Mouse (Mus musculus) embryo, embryonic 10 days (tissue): Measurements from ENCODE around the gene Synpo2.

Experiments
- DNase-seq: peaks from one replicate; pipeline ENCODE4 v3.0.0-alpha.2; 2015; ENCODE audit warnings: low spot score

Gene Synpo2

DNA sequence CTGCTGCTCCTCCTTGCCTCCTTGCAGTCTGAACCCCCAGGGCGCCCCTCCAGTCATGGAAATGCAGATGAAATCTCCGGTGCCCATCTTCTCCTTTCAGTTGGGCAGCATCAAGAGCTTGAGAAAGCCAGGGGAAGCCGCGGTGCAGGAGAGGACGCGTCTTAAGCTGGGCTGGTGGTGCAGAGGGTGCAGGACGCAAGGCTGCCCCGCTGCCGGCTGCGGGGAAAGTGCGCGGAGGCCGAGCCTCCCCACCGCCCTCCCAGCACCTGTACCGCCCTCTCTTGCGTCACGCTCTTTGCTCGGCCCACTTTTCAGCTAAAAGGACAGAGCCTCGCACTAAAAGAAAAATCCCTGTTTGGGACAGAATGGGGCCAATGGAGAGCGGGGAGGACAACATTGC is at the start of gene Synpo2:
TSS of gene Synpo2 (minus strand) at position 229 of the 400 bp plus-strand sequence.
- DNase-seq, result peak; percentile 77

DNA sequence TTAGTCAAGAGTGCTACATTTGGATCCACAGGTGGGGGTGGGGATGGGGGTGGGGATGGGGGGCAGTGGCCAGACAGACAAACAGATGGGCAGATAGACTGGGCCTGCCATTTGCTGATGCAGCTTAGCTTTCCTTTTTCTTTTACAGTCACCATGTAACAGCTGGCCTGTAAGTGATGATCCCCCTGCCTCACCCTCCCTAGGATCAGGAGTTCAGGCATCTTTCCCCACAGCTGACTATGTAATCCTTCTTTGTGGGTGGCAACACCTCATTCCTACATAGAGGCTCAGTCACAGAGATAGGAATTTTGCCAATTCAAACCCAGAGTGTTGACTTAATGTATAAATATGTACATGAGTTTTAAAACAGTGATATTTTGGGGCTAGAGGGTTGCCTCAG is 49.7 kb upstream of the Synpo2 start:
- no peak for DNase-seq

- DNase-seq, result no peak
Observed at GRCm38 (mm10) chr3:123284284-123284683, 48.3 kb upstream of the Synpo2 start.

DNA sequence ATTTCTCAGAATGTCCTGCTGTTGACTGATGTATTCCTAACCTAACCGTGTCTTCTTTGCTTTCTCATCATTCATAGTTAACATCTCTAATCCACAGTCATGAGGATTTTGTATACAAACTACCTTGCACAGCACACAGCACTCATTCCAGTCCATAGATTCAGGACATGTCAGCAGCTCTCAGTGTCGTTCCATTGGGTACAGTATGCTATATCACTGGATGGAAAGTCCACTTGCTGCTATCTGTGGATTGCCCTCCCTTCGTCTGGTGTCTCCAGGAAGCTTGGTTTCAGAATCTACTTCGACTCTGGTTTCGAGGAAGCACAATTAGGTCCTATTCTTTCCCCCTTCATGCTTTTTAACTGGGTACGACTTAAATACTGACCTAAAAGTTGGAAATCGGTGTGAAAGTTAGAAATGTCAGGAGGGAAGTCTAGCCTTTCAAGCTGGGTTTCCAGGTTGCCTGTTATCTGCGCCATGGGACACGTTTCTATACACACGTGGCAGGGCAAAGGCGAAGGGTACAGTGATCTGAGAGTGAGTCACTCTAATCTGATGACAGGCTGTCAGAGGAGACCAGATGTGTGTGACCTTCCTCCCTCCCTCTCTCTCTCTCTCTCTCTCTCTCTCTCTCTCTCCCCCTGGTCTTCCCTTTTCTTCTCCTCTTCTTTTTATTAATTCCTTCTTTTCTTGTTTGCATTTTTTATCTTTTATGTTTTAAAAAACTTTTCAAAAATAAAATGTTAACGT is 47.1 kb upstream of the Synpo2 start:
- DNase-seq, result no peak

DNA sequence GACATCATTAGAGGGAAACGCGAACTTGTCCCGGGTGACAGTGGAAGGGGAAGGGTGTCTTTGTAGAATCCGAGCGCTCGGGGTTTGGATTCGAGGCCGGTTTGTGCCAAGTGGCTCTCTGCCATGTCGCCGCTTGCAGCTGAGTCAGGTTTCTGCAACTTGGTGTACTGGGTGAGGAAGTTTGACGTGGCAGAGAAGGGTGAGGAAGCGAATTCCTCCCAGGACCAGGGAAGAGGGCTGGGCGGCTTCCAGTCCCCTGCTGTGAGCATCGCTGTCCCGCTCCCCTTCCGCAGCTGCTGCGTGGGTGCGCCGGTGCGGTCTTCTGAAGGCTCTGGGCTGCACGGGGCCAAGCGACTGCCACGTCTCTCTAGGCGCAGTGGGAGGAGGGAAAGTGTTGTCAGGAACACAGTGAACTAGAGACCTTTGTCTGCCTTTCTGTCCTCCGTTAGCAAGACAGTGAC is 31.8 kb upstream of the Synpo2 start:
- peak; percentile 55 for DNase-seq

DNA sequence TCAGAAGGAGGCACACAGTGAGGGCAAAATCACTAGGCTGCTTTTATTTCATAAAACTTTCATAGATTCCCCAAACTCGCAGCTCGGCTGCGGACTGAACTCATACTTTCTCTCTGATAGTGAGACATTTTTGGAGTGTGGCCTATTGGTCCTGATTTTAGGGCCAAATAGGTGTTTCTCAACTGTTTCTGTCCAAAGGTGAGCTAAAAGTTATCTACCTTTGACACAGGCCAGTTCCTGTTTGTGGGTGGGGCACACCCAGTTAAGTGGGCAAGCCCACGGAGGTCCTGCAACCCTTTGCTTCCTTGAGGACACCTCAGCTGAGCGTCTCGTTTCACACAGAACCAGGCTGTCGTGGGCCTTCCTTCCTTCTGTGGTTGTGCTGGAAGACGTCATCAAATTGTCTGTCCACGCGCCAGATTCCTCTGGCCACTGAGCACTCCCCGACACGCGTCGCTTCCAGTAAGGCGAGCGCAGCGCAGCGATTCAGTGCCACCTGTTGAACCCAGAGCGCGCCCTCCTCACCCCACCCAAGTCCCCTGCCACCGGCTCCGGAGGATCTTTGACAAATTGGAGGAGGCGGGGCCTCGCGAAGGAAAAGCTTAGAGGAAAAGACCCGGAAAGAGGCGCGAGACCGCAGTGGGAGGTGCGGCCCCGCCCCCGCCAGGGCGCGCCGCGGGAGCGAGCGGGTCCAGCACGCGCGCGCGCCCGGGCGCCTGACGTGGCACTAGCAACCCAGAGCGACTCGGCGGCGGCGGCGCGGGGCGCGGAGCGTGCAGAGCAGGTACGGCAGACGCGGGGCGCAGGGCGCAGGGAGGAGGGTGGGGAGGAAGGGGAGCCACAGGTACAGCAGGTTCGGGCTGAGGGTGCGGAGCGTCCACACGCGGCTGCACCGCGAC is 31.1 kb upstream of the Synpo2 start, which contains the start of gene Sec24d:
TSS of gene Sec24d (plus strand) at position 703 of the 899 bp plus-strand sequence.
- peak; percentile 75 for DNase-seq

DNA sequence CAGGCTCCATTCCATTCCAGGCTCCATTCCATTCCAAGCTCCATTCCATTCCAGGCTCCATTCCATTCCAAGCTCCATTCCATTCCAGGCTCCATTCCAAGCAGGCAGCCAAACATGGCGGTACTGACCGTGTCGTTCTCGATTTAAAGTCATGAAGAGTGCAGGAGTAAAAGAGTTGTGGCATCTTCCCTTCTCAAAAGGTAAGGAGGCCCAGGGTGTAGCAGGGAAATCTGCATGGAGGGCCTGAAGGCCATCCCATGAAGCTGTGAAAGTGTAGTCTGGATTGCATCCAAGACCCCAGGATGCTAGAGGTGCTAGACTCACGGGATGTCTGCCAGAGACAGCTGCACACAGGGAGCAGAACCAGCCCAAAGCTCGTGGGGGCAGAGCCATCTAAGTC is 28.8 kb upstream of the Synpo2 start:
- DNase-seq, result no peak

DNA sequence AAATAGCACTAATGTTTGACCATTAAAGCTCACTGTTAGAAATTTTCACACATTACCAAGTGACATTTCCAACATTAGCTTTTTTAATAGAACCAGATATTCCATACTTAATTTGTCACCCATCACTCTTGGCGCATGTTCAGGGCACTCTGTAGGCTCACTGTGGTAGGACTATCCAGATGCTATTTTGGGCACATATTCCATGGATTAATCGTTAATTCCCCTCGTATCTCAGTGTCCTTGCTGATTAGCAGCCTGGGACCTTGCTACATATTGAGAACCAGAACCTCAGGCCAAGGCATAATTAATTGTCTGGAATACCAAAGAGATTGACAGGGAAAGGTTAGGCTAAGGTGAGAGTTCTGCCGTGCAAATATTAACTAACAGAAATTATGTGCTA is 22.8 kb upstream of the Synpo2 start:
- DNase-seq, result no peak

DNA sequence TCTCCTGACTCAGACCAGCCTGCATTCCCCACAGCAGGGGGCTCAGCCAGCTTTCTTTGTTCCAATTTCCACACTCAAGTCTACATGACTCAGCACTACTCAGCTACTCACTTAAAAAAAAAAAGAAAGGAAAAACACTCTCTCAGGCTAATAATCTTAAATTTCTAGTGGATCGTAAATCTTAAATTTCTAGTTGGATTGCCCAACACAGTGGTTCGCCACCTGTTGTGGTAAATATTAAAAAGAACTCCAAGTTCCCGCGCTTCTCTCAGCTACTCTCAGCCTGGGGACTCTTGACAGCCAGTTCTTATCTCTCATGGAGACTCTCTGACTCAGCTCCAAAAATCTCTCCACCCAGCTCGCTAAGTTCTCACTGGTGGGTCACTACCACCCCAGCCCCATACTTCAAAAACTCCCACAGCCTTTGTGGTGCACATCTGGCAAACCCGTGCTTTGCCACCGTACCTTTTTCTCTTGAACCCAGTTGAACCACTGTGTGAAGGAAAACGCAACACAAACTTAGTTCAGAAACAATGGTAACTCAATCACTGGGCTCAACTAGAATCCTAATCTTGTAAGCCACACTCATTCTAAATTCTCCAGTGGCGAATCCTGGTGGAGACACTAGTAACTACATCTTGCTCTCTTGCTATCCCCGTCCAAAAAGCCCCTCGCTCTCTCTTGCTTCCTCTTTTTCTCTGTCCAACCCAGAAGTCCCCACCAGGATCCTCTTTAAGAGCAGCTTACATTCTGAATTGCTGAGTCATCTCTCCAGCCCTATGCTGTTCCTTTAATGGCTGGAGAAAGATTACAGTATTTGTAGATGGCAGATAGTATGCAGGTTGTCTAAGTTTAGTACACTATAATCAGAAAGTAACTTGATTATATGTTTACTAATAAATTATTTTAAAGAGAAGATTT is 20.5 kb upstream of the Synpo2 start:
- peak; percentile 21 for DNase-seq

- DNase-seq, result no peak
Observed at GRCm38 (mm10) chr3:123245646-123246045, 9.7 kb upstream of the Synpo2 start.

- peak; percentile 29 for DNase-seq
Observed at GRCm38 (mm10) chr3:123244376-123244775, 8.4 kb upstream of the Synpo2 start.

GRCm38 (mm10) chr3:123237446-123237845 is 1.5 kb upstream of the Synpo2 start:
- no peak for DNase-seq

DNA sequence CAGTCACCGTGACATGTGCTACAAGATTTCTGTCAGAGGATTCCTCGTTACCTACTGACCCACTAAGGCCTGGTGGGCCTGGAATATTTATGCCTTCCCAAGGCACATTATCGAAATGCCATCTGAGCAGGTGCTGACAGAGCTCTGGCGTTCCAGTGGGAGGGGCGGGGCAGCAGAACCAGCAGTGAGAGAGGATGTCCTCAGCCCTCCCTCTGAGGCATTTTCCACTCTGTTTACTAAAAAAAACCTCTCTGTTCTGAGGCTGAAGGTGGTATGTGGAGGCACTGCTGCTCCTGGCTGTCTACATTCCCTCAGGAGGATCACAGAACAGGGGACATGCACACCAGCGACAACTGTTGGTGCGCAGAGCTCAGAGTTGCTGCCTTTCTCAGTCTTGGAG is 1.1 kb upstream of the Synpo2 start:
- peak; percentile 39 for DNase-seq

- DNase-seq, result no peak
Observed at GRCm38 (mm10) chr3:123235495-123235894, 454 bp downstream of the Synpo2 start.

DNA sequence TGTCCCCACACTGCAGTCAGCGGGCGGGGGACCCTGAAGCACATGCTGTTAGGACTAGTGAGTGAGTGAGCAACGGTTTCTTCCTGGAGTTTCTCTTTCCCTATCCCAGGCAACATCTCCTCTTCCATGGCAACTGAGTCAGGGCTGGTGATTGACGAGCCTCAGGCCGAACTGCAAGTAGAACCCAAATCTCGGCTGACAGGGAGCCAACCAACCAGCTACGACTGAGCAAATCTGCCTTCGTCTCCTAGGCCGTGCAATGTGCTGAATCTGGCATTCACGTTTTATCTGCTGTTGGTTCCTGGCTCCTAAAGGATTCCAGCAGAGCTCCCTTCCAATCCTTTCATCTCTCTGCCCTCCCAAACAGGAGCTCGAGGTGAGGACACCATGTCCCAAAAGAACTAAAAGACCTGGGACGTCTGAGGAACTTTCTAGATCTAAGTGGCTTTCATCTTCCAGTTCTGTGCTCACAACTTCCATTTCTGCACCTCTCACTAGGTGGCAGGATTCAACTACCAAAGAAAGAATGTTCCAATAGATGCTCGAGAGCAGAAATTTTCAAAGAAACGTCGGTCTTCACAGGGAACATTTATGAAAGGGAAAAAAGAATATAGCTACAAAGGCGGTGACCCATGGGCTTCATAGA is 1.6 kb downstream of the Synpo2 start:
- DNase-seq, result peak; percentile 51

DNA sequence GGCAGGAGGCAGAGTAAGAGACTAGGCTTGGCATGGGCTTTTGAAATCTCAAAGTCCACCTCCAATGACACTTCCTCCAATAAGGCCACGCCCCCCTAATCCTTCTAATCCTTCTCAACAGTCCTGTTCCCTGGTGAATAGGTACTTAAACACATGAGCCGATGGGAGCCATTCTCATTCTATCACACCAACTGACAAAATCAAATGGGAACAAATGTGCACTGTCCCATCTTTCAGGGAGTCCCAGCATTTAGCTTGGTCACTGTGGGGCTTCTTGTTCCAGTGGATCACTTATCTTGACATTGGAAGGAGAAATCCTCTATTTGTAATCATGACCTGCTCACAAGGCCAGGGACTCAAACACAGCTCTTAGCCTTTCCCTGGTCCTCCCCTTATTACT is 4.3 kb downstream of the Synpo2 start:
- DNase-seq, result no peak

GRCm38 (mm10) chr3:123227276-123227675 is 8.7 kb downstream of the Synpo2 start:
- DNase-seq, result no peak

GRCm38 (mm10) chr3:123218646-123219045 is 17.3 kb downstream of the Synpo2 start:
- no peak for DNase-seq

DNA sequence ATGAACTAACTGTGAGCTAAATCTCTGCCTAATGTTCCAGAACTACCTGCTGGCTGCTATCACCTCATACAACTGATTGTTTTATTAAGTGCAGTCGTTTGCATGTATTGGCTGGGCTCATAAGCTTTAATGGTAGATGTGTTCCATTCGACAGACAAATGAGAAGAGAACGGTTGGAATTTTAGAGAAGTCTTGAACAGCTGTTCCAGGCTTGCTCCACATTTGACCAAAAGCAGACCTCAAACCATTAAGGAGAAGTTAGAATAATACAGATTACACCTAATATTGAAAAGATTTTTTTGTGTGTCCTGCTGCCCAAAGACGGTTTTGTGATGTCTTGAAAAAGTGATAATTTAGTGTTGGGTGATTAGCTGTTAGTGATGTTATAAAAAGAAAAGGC is 27.1 kb downstream of the Synpo2 start:
- DNase-seq, result no peak

DNA sequence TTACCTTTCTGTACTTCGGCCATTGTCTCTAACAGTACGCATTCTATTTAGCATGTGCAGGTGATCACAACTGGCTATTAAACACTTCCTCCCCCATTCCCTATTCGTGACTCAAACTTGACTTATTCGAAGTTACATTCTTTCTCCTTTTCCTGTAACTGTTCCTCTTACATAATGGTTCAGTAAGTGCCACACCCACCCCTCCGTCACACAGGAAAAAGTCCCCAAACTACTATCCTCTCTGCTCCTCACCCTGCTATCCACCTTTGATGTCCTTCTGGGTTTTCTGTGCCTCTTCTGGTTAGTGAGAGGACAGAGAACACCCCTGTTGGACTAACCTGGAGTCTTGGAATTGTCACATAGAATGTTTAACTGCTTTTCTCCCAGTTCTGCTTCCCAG is 28.6 kb downstream of the Synpo2 start:
- DNase-seq, result no peak

DNA sequence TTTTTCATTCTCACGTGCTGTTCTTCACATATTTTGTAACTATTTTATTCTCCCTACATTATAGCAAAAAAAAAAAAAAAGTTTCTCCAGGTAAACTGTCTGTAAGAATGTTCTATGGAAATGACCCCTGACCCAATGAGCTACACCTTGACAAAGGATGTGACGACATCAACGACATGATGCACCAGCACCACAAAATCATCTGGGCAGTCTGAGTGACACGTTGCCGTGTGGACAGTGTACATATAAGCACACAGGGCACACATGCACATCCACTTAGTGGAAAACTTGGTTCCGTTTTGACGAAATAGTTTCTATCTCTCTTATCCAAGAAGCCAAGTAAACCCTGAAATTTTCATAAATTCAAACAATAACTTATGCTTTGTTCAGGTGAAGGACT is 30.5 kb downstream of the Synpo2 start:
- no peak for DNase-seq
